Mouse (Mus musculus) embryonic stem cell, embryonic (primary cell): ENCODE measurements at regions not wholly inside any gene's neighbourhood (a gene's known extent, or its start where the extent isn't known, plus 50 kb on each side); places are given as distances from the start of the nearest gene placed in this dataset.
"Not testable (repeated sequence)": the region's sequence is repeated elsewhere in the genome, so short reads cannot be mapped to it uniquely, and the experiment has no call there.

Experiments
- CTCF ChIA-PET, 4 experiments: fragments of 300-600 bp in 2 of 4; fragments of 350-600 bp in 2 of 4; sonication (Branson Sonifier 250); formaldehyde crosslinking; loops; one replicate each; lab custom pipeline; 2022; ENCODE audit warnings: inconsistent platforms in 2 of 4; lab: Charles Lee
- POLR2A ChIA-PET, 4 experiments: fragments of 300-600 bp in 2 of 4; fragments of 350-600 bp in 2 of 4; sonication (Branson Sonifier 250); formaldehyde crosslinking; loops; one replicate each; lab custom pipeline; 2022; ENCODE audit warnings: antibody characterized with exemption in 4 of 4, inconsistent platforms in 1 of 4; lab: Charles Lee

DNA sequence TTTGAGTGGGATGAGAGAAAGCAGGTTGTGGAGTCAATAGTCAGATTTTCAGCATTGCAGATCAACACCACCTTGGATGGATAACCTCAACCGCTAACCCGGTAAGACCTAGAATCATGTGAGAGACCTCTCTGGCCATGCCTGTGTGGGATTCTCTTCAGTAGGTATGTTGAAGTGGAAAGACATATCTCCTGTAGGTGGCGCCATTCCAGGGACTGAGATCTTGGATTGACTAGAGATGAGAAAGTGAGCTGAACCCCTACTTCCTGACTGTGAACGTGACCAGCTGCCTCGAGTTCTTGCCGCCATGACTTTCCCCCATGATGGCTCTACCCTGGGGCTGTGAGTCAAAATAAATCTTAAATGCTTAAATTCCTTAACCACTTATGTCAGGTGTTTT, 102.7 kb downstream of the Eva1a start:
- POLR2A ChIA-PET: interaction anchor here in 1 of 4 experiments (0.6 kb wide), 1 partner anchor 16 kb away, joined by 3 read pairs; no protein-coding TSS in a partner anchor
- CTCF ChIA-PET: interaction anchor here (0.6 to 1.4 kb wide), 7 partner anchors 9 to 167 kb away, joined by 3 to 8 read pairs (median 4); no protein-coding TSS in a partner anchor

- CTCF ChIA-PET: no interaction called here
Observed at GRCm38 (mm10) chr6:82150051-82150450, 109.2 kb downstream of the Eva1a start.

GRCm38 (mm10) chr6:82170349-82171080, 129.7 kb downstream of the Eva1a start:
- CTCF ChIA-PET: no interaction called here
- POLR2A ChIA-PET: no interaction called here

More at GRCm38 (mm10) chr6:82150051-82150450, 109.2 kb downstream of the Eva1a start:
- POLR2A ChIA-PET: no interaction called here

GRCm38 (mm10) chr6:82174943-82175342, 134.1 kb downstream of the Eva1a start:
- ChIA-PET CTCF (interaction anchor here in 2 of 4 experiments (0.6 to 1.5 kb wide), 2 partner anchors 56 to 188 kb away, joined by 3 to 13 read pairs; no protein-coding TSS in a partner anchor), POLR2A (interaction anchor here in 2 of 4 experiments (0.7 to 1.8 kb wide), 8 partner anchors 9 to 529 kb away, joined by 3 to 24 read pairs (median 3); no protein-coding TSS in a partner anchor)

GRCm38 (mm10) chr6:82200130-82200529, 159.3 kb downstream of the Eva1a start:
- CTCF ChIA-PET: interaction anchor here in 1 of 4 experiments (1.0 kb wide), 1 partner anchor 81 kb away, joined by 3 read pairs; no protein-coding TSS in a partner anchor
- POLR2A ChIA-PET: no interaction called here

- POLR2A ChIA-PET: interaction anchor here in 2 of 4 experiments (0.6 to 0.8 kb wide), 2 partner anchors 14 to 30 kb away, joined by 3 to 4 read pairs; no protein-coding TSS in a partner anchor
- CTCF ChIA-PET: no interaction called here
Observed at GRCm38 (mm10) chr6:82204821-82205566, 164.2 kb downstream of the Eva1a start.

DNA sequence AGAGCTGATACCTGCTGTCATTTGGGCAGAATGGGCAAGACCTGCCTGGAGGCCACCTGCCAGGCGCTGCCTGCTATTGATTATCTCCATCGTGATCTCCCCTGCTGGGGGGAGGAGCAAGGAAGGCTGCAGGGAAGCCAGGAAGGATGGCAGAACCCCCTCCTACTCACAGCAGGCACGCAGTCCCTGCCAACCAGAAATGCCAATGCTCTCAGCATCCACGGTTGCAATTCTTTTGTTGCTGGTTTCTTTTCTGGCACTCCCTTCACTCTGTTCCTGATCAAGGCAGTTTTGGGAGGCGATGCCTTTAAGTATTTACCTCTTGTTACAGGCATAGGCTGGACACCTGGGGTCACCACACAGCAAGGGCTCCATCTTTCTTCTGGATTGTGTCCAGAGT, 164.3 kb upstream of the Tacr1 start:
- CTCF ChIA-PET: no interaction called here
- POLR2A ChIA-PET: no interaction called here

- CTCF ChIA-PET: no interaction called here
- POLR2A ChIA-PET: interaction anchor here in 1 of 4 experiments (1.3 kb wide), 1 partner anchor 14 kb away, joined by 3 read pairs; no protein-coding TSS in a partner anchor
Observed at GRCm38 (mm10) chr6:82240584-82241245, 161.4 kb upstream of the Tacr1 start.

GRCm38 (mm10) chr6:82247652-82248051, 154.5 kb upstream of the Tacr1 start:
- POLR2A ChIA-PET, CTCF ChIA-PET: not testable (repeated sequence)

DNA sequence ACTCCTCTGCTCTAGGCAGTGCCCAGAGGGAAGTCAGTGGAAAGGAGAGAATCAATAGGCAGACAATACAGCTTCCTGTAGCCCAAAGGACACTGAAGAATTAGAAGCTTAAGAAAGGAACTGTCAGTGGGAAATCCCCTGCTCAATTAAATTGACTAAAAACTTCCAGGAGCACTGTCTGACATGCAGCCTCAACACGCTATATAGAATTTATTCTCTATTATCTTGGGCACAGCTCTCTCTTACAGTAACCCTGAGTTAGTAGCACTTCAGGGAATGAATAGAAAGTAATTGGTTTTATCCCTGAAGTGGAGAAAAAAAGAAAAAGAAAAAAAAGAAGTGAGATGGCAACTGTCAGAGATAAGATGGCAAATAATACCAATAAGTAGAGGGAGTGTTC, 117.6 kb upstream of the Tacr1 start:
- ChIA-PET POLR2A (no interaction called here), CTCF (no interaction called here)

DNA sequence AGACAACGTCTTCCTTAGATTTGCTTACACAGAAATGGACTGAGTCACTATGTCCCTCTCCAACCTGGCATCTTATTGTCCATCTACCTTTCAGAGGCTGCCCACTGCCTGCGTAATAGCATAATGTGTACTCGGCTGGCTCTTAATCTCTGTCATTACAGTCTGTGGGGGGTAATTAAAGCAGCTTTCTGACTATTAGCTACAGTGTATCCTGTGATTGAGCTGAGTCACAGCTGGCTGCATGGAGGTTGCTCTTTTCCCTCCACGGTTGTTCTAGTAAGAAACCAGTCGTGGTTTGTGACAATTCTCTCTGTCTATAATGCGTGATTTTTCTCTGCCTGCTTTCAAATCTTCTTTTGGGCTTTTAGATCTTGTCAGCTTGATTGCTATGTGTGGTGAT, 116.9 kb upstream of the Tacr1 start:
- ChIA-PET CTCF (no interaction called here), POLR2A (interaction anchor here in 1 of 4 experiments (0.7 kb wide), 1 partner anchor 78 kb away, joined by 4 read pairs; no protein-coding TSS in a partner anchor)

- ChIA-PET POLR2A (no interaction called here), CTCF (interaction anchor here in 1 of 4 experiments (1.8 kb wide), 1 partner anchor 125 kb away, joined by 3 read pairs; no protein-coding TSS in a partner anchor)
Observed at GRCm38 (mm10) chr6:82293507-82293906, 108.6 kb upstream of the Tacr1 start.

DNA sequence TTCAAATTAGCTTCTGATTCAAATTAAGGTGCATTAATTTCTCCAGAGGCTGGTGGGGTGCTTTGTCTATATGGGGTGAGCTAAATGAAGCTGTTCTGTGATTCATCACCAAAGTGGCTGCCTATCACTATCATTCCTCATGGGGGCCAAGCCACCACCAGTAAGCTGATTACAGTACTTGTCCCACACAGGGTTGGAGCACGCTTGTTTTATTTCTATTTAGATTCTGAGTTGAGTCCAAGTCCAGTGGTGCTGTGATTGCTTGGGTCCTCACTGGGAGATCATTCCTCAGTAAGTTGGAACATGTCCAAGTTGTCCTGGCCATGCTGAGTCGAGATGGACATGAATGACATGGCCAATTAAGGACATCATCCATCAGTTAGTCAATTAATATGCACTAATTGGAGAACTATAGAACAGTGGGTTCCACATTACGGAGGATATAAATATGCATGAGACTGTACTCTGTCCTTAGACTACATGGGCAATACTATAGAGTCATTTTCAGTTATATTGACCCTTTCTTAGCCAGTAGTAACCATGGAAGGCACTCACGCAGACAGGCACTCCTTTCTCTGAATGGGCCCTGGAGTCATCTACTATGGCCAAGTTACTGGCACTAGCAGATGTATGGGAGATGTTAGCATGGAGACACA, 105.3 kb upstream of the Tacr1 start:
- ChIA-PET POLR2A (interaction anchor here in 1 of 4 experiments (1.6 kb wide), 1 partner anchor 16 kb away, joined by 4 read pairs; no protein-coding TSS in a partner anchor), CTCF (no interaction called here)

- ChIA-PET CTCF (interaction anchor here in 2 of 4 experiments (0.5 to 0.6 kb wide), 3 partner anchors 16 to 316 kb away, joined by 3 to 13 read pairs (median 3); no protein-coding TSS in a partner anchor), POLR2A (interaction anchor here in 3 of 4 experiments (0.6 to 1.3 kb wide), 6 partner anchors 34 to 583 kb away, joined by 3 to 4 read pairs (median 4); no protein-coding TSS in a partner anchor)
Observed at GRCm38 (mm10) chr6:82302241-82302640, 99.9 kb upstream of the Tacr1 start.

DNA sequence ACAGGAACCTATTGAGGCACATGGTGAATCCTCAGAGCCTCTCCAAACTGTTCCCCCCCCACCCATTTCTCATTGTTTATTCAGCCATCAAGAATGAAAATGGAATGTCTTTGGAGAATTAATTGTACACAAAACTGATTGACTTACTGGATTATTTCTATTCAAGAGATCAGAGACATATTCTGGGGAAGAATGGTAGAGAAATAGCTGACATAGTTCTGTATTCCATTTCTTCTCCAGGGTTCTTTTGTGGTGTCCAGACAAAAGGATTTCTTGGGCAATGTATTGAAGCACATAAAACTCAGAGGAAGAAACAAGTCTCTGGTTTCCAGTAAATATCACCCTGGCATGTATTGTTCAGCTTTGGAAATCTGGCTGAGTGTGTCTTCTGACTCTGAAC, 88.4 kb upstream of the Tacr1 start:
- CTCF ChIA-PET: no interaction called here
- POLR2A ChIA-PET: no interaction called here
